Mouse (Mus musculus) intestine, embryonic 15.5 days (tissue): ENCODE results near the gene Vmn1r159. TPM values are rescaled to one million over a fixed set of nuclear protein-coding genes. Genes with fewer than 3 reads are reported as not detected.
"Not testable (repeated sequence)": the region's sequence is repeated elsewhere in the genome, so short reads cannot be mapped to it uniquely, and the experiment has no call there.

ENCODE experiments used
- ATAC-seq: fragments of 200-750 bp; cut with Nextera tagmentation; 2 replicates; pipeline ENCODE4 v1.8.0; 2017; ENCODE audit warnings: moderate TSS enrichment, moderate library complexity
- H3K27ac ChIP-seq: fragments of 300-500 bp; sonication (generic); 2 replicates; pipeline ENCODE4 v1.5.1; 2015; ENCODE audit warnings: mild to moderate bottlenecking, inconsistent platforms
- H3K27me3 ChIP-seq: fragments of 300-500 bp; sonication (generic); replicated peaks from 2 replicates; pipeline ENCODE4 v1.6.1; 2015; ENCODE audit warnings: inconsistent platforms
- H3K36me3 ChIP-seq: fragments of 300-500 bp; sonication (generic); 2 replicates; pipeline ENCODE4 v1.6.1; 2015; ENCODE audit warnings: inconsistent platforms
- H3K4me1 ChIP-seq: fragments of 300-500 bp; sonication (generic); replicated peaks from 2 replicates; pipeline ENCODE4 v1.6.1; 2015; ENCODE audit warnings: inconsistent platforms
- H3K4me2 ChIP-seq: fragments of 300-500 bp; sonication (generic); replicated peaks from 2 replicates; pipeline ENCODE4 v1.6.1; 2015; ENCODE audit warnings: mild to moderate bottlenecking, inconsistent platforms
- H3K4me3 ChIP-seq: fragments of 300-500 bp; sonication (generic); replicated peaks from 2 replicates; pipeline ENCODE4 v1.5.1; 2015; ENCODE audit warnings: inconsistent platforms
- H3K9ac ChIP-seq: fragments of 300-500 bp; sonication (generic); 2 replicates; pipeline ENCODE4 v1.6.1; 2015; ENCODE audit warnings: inconsistent platforms
- H3K9me3 ChIP-seq: fragments of 300-500 bp; sonication (generic); 2 replicates; pipeline ENCODE4 v1.6.1; 2016; ENCODE audit warnings: inconsistent platforms
- WGBS: fragments of 180-500 bp; shearing (Covaris S2); methylation state at CpG from one replicate; pipeline ENCODE4 v1.1.7; 2015; 5-methylcytosine and 5-hydroxymethylcytosine counted together
- polyA plus RNA-seq: library from polyadenylated mRNA; unstranded; fragments of >200 nt; fragmentation: Nextera tagmentation; extraction: Ambion mirVana; gene quantifications from 2 replicates; pipeline ENCODE4 v1.2.1, GENCODE M21; 2015

The Vmn1r159 gene
- polyA plus RNA-seq: not detected in 2 replicates

- H3K9ac ChIP-seq, H3K36me3 ChIP-seq, ATAC-seq, H3K27ac ChIP-seq, H3K4me3 ChIP-seq, H3K9me3 ChIP-seq, H3K27me3 ChIP-seq, H3K4me1 ChIP-seq, H3K4me2 ChIP-seq: not testable (repeated sequence)
- 58% methylated on average over 3 of the region's 3 CpGs for WGBS
These were observed at the start of gene Vmn1r159 for GRCm38 (mm10) chr7:22843505-22843904. Gene Vmn1r159 (minus strand): TSS chr7:22843605.

- ATAC-seq, H3K36me3 ChIP-seq: not testable (repeated sequence)
- 59% methylated on average over 1 of the region's 3 CpGs for WGBS
These were observed 27.5 kb upstream of the Vmn1r159 start, which contains the start of gene Vmn1r160 for GRCm38 (mm10) chr7:22870924-22871323. Gene Vmn1r160 (plus strand): TSS chr7:22871224.

More at GRCm38 (mm10) chr7:22870924-22871323, 27.5 kb upstream of the Vmn1r159 start, which contains the start of gene Vmn1r160:
- H3K4me2 ChIP-seq, H3K27me3 ChIP-seq, H3K9ac ChIP-seq, H3K9me3 ChIP-seq, H3K4me3 ChIP-seq, H3K27ac ChIP-seq, H3K4me1 ChIP-seq: not testable (repeated sequence)

Other genes with a start within 250 kb of the Vmn1r159 start
- not detected in 2 replicates for gene Vmn1r155, start 185.6 kb downstream of the Vmn1r159 start, polyA plus RNA-seq
- not detected in 2 replicates for gene Gm8693, start 151.3 kb downstream of the Vmn1r159 start, polyA plus RNA-seq
- gene Gm4567, start 123.9 kb downstream of the Vmn1r159 start, polyA plus RNA-seq: not detected in 2 replicates
- gene Vmn1r157, start 81.9 kb downstream of the Vmn1r159 start, polyA plus RNA-seq: not detected in 2 replicates
- not detected in 2 replicates for gene Vmn1r158, start 52.8 kb downstream of the Vmn1r159 start, polyA plus RNA-seq
- not detected in 2 replicates for gene Vmn1r160, start 27.6 kb upstream of the Vmn1r159 start, polyA plus RNA-seq
- not detected in 2 replicates for gene Gm4214, start 141.1 kb upstream of the Vmn1r159 start, polyA plus RNA-seq
- gene Gm4216, start 176.3 kb upstream of the Vmn1r159 start, polyA plus RNA-seq: not detected in 2 replicates
- not detected in 2 replicates for gene Vmn1r163, start 211.9 kb upstream of the Vmn1r159 start, polyA plus RNA-seq
- not detected in 2 replicates for gene Gm8720, start 223.9 kb upstream of the Vmn1r159 start, polyA plus RNA-seq